ENCODE assay signal across 8 mouse cellular contexts in genomic region chr8:106871931-106872371, GRCm38 (mm10). TPM values are rescaled to one million over a fixed set of nuclear protein-coding genes. Genes with fewer than 3 reads are reported as not detected.
DNase-seq lines count a peak whose midpoint lies in the region; ATAC-seq and TF ChIP-seq lines count a peak whose summit lies in the region.

No protein-coding gene starts in this region.

- H3K27me3 ChIP-seq in Patski: no peaks in the 10 kb centered on the region
- peaks cover 72% of the 10 kb centered on the region for H3K27me3 ChIP-seq in hindbrain, embryonic 10.5 days (ENCODE audit: insufficient read depth, poor library complexity, severe bottlenecking)
- H3K27me3 ChIP-seq in limb, embryonic 13.5 days: peaks cover 75% of the 10 kb centered on the region
- H3K27me3 ChIP-seq in midbrain, embryonic 10.5 days (ENCODE audit: low read depth, poor library complexity, severe bottlenecking): peaks cover 75% of the 10 kb centered on the region
- peaks cover 37% of the 10 kb centered on the region for H3K27me3 ChIP-seq in small intestine, adult 2 months (ENCODE audit: control insufficient read depth, insufficient read depth, low read length)

- peak overlapping the region; percentile 65 for H3K4me3 ChIP-seq in hindbrain, embryonic 10.5 days
- H3K4me3 ChIP-seq in limb, embryonic 13.5 days: peak overlapping the region; percentile 65
- H3K4me3 ChIP-seq in midbrain, embryonic 10.5 days: peak overlapping the region; percentile 65
- peak overlapping the region; percentile 60 for H3K4me3 ChIP-seq in small intestine, adult 2 months (ENCODE audit: low read depth, low read length)

- peak overlapping the region; percentile 100 for H3K4me2 ChIP-seq in limb, embryonic 13.5 days (replicated peaks)

- H3K36me3 ChIP-seq in hindbrain, embryonic 10.5 days: peaks cover 33% of the 10 kb centered on the region
- H3K36me3 ChIP-seq in limb, embryonic 13.5 days: peaks cover 20% of the 10 kb centered on the region
- peaks cover 31% of the 10 kb centered on the region for H3K36me3 ChIP-seq in midbrain, embryonic 10.5 days
- H3K36me3 ChIP-seq in small intestine, adult 2 months (ENCODE audit: control insufficient read depth, insufficient read depth, low read length): 0 out of 2 replicates have a peak, but pooled peaks cover 2% of the 10 kb centered on the region

- CTCF ChIA-PET in Patski (lab: Charles Lee): interaction anchor here (1.2 to 1.6 kb wide), 3 partner anchors 8 to 154 kb away, joined by 4 to 6 read pairs (median 4); no protein-coding TSS in a partner anchor

- ATAC-seq in Patski: peak; percentile 35
- peak; percentile 37; the same call in 1 of the 2 replicates for ATAC-seq in limb, embryonic 13.5 days (ENCODE audit: low FRiP score, low read depth)

- DNase-seq in Patski (ENCODE audit: low read depth, low spot score): no peak
- peak; percentile 49 for DNase-seq in cerebellum, adult 9-10 months
- DNase-seq in frontal cortex, postnatal 25 days (ENCODE audit: low spot score in 2 of 2): peak; percentile 19 to 27
- DNase-seq in hindbrain, embryonic 10.5 days (ENCODE audit: low spot score): peak; percentile 71
- DNase-seq in midbrain, embryonic 10.5 days (ENCODE audit: low spot score): peak; percentile 69
- DNase-seq in thymus, postnatal 25 days: no peak

- TF ChIP-seq CTCF in Patski (IDR thresholded peaks at IDR 0.05): no peak
- no peak for TF ChIP-seq CTCF in small intestine, adult 2 months (IDR thresholded peaks at IDR 0.05; ENCODE audit: extremely low read depth, insufficient read length, insufficient replicate concordance, low read depth, low read length)

- WGBS in hindbrain, embryonic 10.5 days: under 1% methylated on average over 22 of the region's 22 CpGs
- WGBS in limb, embryonic 13.5 days: 1% methylated on average over 22 of the region's 22 CpGs
- WGBS in midbrain, embryonic 10.5 days: under 1% methylated on average over 22 of the region's 22 CpGs
- 2% methylated on average over 22 of the region's 22 CpGs for WGBS in small intestine, adult 2 months

- peak overlapping the region; percentile 79; the same call in 1 of the 2 replicates for H3K27ac ChIP-seq in hindbrain, embryonic 10.5 days
- no peak overlapping the region for H3K27ac ChIP-seq in limb, embryonic 13.5 days
- H3K27ac ChIP-seq in midbrain, embryonic 10.5 days (replicated peaks): peak overlapping the region; percentile 49; the same call in 1 of the 2 replicates
- H3K27ac ChIP-seq in small intestine, adult 2 months (ENCODE audit: insufficient read depth, low read depth, low read length): no peak overlapping the region

- POLR2A ChIA-PET in Patski (lab: Charles Lee): no interaction called here

- peaks cover 39% of the 10 kb centered on the region for H3K4me1 ChIP-seq in hindbrain, embryonic 10.5 days (replicated peaks)
- H3K4me1 ChIP-seq in limb, embryonic 13.5 days: peaks cover 36% of the 10 kb centered on the region
- H3K4me1 ChIP-seq in midbrain, embryonic 10.5 days: peaks cover 35% of the 10 kb centered on the region
- peaks cover 15% of the 10 kb centered on the region for H3K4me1 ChIP-seq in small intestine, adult 2 months (ENCODE audit: control insufficient read depth, insufficient read depth, insufficient read length, low read length)

- peak overlapping the region; percentile 59 for H3K9ac ChIP-seq in limb, embryonic 13.5 days

- no peak for TF ChIP-seq POLR2A in small intestine, adult 2 months (IDR thresholded peaks at IDR 0.05; ENCODE audit: low read depth, low read length)

- H3K9me3 ChIP-seq in hindbrain, embryonic 10.5 days: no peaks in the 10 kb centered on the region
- H3K9me3 ChIP-seq in limb, embryonic 13.5 days: no peaks in the 10 kb centered on the region
- no peaks in the 10 kb centered on the region for H3K9me3 ChIP-seq in midbrain, embryonic 10.5 days (replicated peaks)

- in situ Hi-C loops in Patski (cut with MboI; ENCODE audit: low pct_unique_long_range_greater_than_20kb): no loop called here

RNA-seq across cellular contexts. Expression of gene Has3, which starts 1.9 kb away (rescaled TPM):
- 0.78 TPM for polyA plus RNA-seq in Patski (2021)
- 0.04 and 0.13 TPM in 2 replicates for polyA plus RNA-seq in hindbrain, embryonic 10.5 days (2016; fragmentation: Nextera tagmentation; extraction: Ambion mirVana)
- 0.15 and 0.25 TPM in 2 replicates for polyA plus RNA-seq in limb, embryonic 13.5 days (2015; fragmentation: Nextera tagmentation; extraction: Ambion mirVana)
- polyA plus RNA-seq in midbrain, embryonic 10.5 days (2016; fragmentation: Nextera tagmentation; extraction: Ambion mirVana): 0.07 and 0.12 TPM in 2 replicates
- polyA plus RNA-seq in small intestine, adult 2 months (2012; rRNA removed): 0.17 and 0.52 TPM in 2 replicates

RNA-seq across cellular contexts. Expression of gene Utp4, which starts 21.5 kb away (rescaled TPM):
- 47.0 TPM for polyA plus RNA-seq in Patski (2021)
- polyA plus RNA-seq in hindbrain, embryonic 10.5 days (2016; fragmentation: Nextera tagmentation; extraction: Ambion mirVana): 58.3 and 85.0 TPM in 2 replicates
- 68.4 and 69.9 TPM in 2 replicates for polyA plus RNA-seq in limb, embryonic 13.5 days (2015; fragmentation: Nextera tagmentation; extraction: Ambion mirVana)
- 77.6 and 93.7 TPM in 2 replicates for polyA plus RNA-seq in midbrain, embryonic 10.5 days (2016; fragmentation: Nextera tagmentation; extraction: Ambion mirVana)
- 4.4 and 7.7 TPM in 2 replicates for polyA plus RNA-seq in small intestine, adult 2 months (2012; rRNA removed)

Comparison
In these comparisons a context has a peak if more than half of its experiments do, and no peak if none do; other contexts are left out.
1. DNase-seq: peak in cerebellum, adult 9-10 months (single experiment), frontal cortex, postnatal 25 days (2 of 2), hindbrain, embryonic 10.5 days (single experiment) and midbrain, embryonic 10.5 days (single experiment); none in Patski (single experiment) and thymus, postnatal 25 days (single experiment).
2. H3K27ac ChIP-seq: peak in hindbrain, embryonic 10.5 days (single experiment) and midbrain, embryonic 10.5 days (single experiment); none in limb, embryonic 13.5 days (single experiment) and small intestine, adult 2 months (single experiment).
3. Peak in every context shown above with its lines, with median percentiles within 50 percentile points of each other: H3K4me3 ChIP-seq.